Mouse (Mus musculus): Measurements from ENCODE around the gene Kctd3.
"Not testable (repeated sequence)": the region's sequence is repeated elsewhere in the genome, so short reads cannot be mapped to it uniquely, and the experiment has no call there.

Kctd3 gene

DNA sequence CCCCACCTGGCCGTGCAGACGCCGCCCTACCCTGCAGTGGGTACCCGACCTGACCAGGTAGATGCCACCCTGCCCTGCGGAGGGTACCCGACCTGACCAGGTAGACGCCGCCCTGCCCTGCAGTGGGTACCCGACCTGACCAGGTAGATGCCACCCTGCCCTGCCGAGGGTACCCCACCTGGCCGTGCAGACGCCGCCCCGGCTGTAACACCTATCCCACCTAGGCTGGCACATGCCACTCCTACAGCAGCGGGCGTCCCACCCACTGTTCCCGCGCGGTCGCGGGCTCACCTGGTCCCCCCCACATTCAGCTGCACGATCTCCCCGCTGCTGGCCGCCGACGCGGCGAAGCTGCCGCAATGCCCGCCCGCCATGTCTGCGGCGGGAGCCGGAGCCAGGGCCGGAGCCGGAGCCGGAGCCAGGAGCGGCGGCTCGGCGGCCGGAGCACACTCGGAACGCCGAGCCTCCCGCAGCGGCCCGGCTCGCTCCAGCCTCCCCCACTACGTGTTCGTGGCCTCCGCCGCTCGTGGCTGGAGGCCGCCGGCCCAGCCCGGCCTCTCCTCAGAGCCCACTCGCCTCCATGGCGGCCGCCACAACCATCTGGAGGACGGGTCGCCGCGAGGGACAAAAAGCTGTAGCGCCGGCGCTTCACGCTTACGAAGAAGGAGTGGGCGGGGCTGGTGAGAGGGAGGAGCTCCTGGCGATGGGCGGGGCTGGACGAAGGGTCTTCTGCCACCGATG lies at the start of gene Kctd3:
Kctd3 (minus strand) TSS at position 603 of the 741 bp plus-strand sequence.
- peak; percentile 39 for DNase-seq (ENCODE audit: extremely low read depth, low read depth, low spot score)

DNA sequence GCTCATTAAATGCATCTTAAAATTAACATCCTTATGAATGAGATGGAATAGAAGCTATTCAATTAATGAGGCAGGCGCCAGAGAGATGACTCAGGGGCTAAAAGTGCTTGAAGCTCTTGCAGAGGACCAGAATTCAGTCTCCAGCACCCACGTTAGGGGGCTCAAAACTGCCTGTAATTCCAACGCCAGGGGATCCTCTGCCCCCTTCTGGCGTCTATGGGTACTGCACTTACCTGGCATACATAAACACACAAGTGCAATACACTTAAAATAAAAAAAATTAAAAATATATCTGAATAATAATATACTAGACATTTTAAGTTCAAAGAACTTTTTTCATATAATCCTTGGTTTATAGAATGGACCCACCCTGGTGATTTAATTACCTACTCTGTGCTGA lies 49.8 kb upstream of the Kctd3 start:
- DNase-seq (ENCODE audit: extremely low read depth, low read depth, low spot score): no peak

DNA sequence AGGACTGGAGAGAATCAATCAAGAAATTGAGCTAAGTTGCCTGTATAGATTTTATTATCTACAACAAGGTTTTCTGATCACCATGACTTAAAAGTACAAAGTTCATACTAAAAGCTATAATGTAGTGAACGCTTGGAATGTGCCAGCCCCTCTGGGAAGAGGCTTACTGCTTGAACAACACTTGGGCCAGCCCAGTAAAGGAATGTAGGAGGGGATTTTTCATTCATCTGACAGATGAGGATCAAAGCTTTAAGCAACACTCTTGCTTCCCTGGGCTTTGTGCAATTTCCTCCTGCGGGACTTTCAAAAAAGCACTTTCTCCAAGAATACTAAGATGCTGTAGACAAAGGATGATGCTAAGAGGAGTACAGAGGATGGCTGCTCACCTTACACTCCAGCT lies 48.3 kb upstream of the Kctd3 start:
- DNase-seq (ENCODE audit: extremely low read depth, low read depth, low spot score): no peak

DNA sequence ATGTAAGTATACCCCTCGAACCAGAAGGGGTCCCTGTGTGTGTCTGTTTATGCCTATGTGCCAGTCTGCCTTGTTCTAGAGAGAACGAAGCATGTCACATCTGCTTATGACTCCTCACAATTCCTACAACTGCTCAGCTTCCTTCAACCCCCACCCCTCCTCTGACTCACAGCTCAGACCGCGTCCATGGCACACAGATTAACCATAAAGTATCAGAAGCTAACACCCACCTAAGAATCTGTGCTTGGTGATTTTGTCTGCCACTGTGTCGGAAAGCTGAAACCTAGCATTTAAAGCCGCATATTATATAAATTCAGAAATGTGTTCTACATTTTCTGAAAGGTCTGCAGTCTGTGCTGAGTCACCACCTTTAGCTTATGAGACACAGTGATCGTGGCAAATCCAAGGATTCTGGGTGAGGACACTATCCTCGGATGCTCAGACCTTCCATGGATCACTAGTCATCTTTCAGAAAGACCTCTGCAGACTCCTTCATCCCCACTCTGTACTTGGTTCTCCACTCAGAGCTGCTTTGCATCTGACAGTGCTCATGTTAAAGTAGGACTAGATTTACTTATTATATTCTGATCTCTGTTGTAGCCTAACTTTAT lies 47.4 kb upstream of the Kctd3 start:
- no peak for DNase-seq (ENCODE audit: extremely low read depth, low read depth, low spot score)

DNA sequence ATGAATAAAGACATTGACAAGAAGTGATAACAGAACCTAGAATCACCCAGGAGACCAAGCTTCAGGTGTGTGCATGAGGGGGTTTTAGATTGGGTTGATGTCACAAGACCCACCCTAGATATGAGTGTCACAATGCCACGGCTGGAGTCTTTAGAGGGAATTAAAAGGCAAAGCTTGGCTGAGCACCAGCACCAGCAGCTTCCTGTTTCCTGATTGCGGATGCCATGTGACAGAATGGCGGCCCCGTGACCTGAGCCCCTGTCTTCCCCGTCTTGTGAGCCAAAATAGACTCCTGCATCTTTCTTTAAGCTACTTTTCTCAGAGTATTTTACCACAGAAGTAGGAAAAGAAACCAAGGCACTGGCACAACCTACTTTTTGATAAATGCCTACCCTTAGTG lies 46.5 kb upstream of the Kctd3 start:
- DNase-seq (ENCODE audit: extremely low read depth, low read depth, low spot score): no peak

DNA sequence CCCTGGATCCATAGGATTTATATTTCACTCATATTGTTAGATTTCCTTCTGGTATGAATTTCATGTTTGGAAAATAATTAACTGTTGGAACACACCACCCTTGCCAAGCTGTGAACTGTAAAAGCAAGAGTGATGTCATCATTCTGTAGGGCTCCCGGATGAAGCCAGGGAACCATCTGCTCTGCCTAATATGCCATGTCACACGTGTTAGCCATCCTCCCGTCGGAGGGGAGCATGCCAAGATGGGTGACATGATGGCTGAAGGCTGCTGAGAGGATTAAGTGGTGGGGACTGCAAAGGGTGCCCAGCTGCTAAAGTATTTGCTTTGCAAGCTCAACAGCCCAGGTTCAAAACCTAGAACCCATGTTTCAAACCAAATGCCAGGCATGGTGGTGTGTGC lies 44.5 kb upstream of the Kctd3 start:
- DNase-seq (ENCODE audit: extremely low read depth, low read depth, low spot score): no peak

DNA sequence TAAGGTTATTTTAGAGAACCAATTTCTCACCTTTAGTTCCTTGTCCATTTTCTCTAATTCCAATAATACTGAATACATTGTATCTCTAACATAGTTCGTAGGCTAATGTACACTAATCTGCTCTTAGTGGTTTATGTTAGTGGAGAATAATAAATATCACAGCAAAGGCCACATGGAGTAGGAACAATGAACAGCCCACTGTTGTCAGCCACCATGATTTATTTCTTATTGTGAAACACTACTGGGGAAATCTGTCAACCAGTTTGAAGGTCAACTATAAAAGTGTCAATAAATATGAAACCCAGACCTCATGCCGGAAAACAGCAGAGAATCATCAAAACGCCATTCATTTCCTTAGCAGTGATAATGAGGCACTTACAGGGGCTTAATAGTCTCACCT lies 42.5 kb upstream of the Kctd3 start:
- no peak for DNase-seq (ENCODE audit: extremely low read depth, low read depth, low spot score)

DNA sequence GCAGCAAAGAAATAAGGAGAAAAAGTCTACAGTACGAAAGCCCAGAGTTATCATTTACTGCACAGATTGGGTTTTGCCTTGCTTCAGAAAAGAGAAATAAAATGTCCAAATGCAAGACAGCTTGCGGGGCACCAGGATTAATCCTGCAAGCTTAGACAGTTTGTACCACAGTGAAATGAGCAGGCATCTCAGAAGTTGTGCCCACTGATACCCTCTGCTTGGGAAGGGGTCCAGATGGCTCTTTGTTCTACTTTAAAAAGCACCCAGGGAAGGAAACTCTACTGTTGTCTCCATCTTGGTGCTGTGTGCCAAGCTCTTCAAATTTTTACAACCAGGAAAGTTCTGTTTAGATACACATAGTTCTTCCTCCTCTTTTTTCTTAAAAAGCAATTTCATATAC lies 40.7 kb upstream of the Kctd3 start:
- no peak for DNase-seq (ENCODE audit: extremely low read depth, low read depth, low spot score)

DNA sequence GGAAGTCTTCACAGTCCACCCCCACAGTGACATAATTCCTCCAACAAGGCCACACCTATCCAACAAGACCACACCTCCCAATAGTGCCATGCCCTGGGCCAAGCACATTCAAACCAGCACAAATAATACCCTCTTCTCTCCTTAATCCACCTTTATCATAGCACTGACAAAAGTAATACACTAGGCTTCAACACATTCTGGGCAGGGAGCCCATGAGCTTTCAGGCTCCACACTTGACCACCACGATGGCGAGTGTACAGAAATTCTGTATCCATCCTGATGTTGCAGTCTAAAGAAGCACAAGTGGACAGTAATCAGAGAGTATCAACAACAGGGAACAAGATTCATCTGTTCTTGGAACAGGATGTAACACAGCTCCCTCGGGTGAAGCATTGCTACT lies 40.3 kb upstream of the Kctd3 start:
- DNase-seq (ENCODE audit: extremely low read depth, low read depth, low spot score): no peak

DNA sequence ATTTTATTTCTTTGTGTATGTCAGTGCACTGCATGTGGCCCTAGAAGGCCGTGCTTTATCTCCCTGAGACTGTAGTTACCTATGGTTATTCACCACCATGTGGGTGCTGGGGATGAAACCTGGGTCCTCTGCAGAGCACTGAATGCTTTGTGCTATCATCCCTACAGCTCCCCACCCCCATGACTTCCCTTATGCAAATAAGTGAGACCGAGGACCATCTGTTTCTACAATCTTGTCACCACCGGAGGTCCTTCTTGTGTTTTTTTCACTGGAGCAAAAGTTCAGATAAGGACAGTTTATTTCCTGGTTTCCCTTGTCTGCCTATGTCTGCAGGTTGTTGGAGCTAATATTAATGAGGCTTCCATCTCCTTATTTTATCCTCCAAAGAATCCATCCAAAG lies 39.2 kb upstream of the Kctd3 start:
- no peak for DNase-seq (ENCODE audit: extremely low read depth, low read depth, low spot score)

DNA sequence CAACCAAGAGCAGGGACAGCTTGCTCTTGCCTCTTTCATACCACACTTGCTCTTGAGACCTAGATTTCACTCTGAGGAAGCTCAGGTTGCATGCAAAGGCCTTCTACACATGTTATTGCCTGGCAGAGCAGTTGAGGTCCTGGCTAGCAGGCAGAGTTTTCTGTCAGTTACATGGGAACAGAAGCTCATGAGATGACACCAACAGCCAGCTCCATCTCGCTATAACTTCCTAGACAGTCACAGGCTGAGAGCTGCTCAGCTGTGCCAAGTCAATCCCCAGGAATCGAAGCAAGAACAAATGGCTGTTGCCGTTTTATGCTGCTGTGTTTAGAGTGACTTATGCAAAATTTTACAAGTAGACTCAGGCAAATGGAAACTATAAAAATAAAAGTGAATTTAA lies 38.7 kb upstream of the Kctd3 start:
- no peak for DNase-seq (ENCODE audit: extremely low read depth, low read depth, low spot score)

DNA sequence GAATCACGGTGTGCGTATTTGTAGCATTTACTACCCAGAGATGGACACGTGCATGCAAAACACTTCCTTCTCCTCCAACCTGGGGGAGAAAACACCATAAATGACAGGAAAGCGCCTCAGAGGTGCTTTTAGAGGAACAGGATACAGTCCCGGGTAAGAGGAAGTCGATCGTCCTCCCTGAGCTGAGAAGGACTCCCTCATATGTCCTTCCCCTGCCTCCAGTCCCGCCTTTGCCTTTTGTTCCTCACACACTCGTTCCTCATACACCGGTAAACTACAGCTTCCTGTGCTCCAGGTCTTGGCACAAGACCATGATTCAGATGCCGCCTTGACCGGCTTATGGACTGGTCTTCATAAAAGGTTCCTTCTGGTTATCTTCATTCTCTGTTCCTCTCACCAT lies 33.6 kb upstream of the Kctd3 start:
- DNase-seq (ENCODE audit: extremely low read depth, low read depth, low spot score): no peak

DNA sequence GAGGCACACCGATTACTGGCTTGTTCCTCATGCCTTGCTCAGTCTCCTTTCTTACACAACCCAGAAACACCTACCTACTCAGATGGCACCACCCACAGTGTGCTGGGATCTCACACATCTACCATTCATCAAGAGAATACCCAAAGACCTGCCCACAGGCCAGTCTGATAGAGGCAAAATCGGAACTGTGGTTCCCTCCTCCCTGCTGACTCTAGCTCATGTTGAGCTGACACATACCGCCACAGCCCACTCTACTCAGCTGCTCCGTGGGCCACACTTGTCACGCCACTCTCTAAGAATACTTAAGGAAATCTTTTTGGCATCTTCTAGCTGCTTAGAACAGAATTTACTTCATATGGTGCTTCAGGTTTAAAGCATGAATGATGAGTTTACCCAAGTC lies 31.7 kb upstream of the Kctd3 start:
- DNase-seq (ENCODE audit: extremely low read depth, low read depth, low spot score): no peak

DNA sequence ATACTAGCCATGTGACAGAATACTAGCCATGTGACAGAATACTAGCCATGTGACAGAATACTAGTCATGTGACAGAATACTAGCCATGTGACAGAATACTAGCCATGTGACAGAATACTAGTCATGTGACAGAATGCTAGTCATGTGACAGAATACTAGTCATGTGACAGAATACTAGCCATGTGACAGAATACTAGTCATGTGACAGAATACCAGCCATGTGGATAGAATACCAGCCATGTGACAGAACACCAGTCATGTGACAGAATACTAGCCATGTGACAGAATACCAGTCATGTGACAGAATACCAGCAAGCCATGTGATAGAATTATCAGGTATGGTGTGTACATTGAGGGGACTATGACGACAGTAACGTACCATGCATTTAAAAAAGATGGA lies 25.2 kb upstream of the Kctd3 start:
- DNase-seq (ENCODE audit: extremely low read depth, low read depth, low spot score): not testable (repeated sequence)

DNA sequence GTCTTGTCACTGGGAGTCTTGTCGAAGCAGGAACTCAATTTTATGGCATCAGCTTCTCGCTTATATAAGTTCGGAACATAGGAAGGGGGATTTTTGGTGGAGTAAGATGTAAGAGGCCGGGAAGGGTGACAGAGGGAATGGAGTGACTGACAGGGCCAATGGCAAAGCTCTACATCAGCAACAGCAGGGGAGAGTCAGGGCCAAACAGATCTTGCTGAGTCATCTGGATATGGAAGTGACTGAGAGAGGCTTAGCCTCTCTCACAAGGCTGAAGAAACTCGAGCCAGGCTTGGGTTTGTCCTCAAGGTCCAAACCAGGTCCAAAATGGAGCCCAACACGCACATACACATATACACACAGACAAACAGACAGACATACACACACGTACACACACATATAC lies 23.3 kb upstream of the Kctd3 start:
- DNase-seq (ENCODE audit: extremely low read depth, low read depth, low spot score): no peak

DNA sequence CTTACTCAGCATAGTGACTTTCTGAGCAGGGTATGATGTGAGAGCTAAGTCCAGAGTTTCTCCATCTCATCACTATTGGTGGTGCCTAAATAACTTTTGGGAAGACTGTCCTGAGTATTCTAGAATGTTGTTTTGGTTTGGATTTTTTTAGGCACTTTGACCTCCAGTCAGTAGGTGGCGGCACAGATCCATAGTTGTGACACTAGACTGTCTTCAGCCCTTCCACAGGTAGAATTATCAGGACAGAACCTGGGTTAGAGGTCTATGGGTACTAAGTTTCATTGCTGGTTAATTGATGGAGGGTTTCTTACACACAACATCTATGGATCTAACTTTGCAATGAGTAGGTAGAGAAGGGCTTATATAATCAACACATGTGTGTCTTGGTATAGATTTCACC lies 20.6 kb upstream of the Kctd3 start:
- no peak for DNase-seq (ENCODE audit: extremely low read depth, low read depth, low spot score)

DNA sequence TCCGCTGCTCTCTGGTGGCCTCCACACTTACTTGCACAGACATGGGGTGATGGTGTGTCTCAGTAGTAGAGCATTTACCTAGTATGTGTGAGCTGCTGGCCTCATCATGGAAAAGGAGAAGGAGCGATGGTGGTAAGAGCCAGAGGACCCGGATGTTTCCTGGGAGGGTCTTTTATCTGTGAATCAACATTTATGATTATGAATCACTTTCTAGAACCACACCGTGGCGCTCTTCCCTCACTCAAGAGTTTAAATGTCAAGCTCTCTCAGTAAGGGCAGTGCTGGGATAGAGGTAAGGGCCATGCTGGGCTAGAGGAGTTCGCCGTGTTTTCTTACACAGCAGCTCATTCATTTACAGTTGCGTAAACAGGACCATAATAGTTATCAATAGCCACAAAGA lies 19.2 kb upstream of the Kctd3 start:
- DNase-seq (ENCODE audit: extremely low read depth, low read depth, low spot score): no peak

DNA sequence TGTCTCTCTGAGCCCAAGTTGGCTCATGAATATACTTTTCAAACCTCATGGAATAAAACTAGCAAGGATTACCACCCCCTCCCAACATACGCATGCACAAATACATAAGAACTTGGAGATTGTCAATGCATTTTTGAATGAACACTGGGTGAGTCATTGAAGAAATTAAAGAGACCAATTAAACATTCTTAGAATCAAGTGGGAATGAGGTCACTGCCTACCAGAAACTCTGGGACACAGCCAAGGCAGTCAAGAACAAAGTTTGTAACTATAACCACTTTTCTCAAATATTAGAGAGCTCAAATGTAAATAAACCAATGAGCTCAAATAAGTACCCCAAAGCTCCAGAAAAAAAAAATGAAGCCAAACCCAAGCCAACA lies 16.1 kb upstream of the Kctd3 start:
- DNase-seq (ENCODE audit: extremely low read depth, low read depth, low spot score): no peak

DNA sequence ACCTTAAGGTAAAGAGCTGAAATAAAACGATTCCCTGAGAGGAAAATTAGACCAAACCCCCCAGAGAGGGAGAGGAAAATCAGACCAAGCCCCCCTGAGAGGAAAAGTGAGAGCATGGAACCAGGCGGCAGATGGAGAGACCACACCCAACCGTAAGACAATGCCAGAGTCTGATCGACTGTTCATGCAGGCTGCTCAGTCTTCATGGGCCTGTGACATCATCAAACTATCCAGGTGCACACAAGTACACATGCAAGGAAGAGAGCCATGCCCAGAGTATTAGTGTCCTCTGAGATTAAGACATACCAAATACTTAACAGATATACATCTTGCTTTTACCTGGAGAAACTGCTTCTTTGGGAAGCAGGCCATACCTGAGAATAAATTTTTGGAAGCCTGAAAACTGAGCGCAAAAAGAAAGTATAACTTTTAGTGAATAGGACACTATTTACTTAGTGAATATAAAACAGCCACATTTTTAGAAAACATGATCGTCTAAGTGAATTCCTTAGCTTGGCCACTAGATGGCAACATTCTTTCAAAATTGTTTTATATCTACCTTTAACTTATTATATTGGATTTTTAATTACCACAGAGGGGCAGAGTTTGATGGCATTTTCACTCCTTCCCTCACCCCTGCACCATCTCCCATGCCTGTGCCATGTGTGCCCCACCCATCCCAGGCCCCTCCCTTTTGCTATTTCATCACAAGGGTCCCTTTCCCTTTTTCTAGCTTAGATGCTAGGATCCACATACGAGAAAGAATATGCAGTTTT lies 15.5 kb upstream of the Kctd3 start:
- no peak for DNase-seq (ENCODE audit: extremely low read depth, low read depth, low spot score)

DNA sequence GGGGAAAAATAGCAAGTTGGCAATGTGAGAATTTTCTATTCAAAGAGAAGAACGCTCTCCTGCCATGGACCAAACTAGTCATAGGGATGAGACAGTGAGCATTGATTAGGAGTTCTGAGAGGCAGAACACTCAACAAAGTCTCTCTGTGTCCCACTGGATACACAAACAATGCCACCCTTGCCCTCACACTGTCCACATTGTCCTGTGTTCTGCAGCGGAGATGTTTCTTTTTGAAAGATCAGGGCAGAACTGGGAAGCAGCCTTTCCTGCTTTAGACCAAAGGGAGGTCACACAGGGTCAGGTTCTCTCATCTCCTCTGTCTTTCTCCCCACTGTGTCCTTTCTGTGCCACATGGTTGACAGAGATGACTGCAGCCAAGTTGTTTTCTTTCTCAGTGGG lies 7.7 kb upstream of the Kctd3 start:
- DNase-seq (ENCODE audit: extremely low read depth, low read depth, low spot score): no peak

DNA sequence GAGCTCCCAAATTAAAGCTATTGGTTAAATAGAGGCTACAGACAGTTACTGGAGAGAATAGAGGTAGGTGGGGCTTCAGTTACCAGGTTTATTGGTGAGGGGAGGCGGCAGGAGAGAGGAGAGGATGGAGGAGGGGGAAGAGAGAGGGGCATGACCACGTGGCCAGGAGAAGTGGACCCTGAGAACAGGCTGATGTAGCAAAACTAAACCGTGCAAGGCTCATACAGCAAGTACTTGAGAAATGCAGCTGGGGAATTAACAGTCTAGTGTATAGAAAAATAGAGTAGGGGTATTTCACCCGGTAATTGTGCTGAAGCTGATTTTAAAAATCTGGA lies 5.9 kb upstream of the Kctd3 start:
- DNase-seq (ENCODE audit: extremely low read depth, low read depth, low spot score): no peak

DNA sequence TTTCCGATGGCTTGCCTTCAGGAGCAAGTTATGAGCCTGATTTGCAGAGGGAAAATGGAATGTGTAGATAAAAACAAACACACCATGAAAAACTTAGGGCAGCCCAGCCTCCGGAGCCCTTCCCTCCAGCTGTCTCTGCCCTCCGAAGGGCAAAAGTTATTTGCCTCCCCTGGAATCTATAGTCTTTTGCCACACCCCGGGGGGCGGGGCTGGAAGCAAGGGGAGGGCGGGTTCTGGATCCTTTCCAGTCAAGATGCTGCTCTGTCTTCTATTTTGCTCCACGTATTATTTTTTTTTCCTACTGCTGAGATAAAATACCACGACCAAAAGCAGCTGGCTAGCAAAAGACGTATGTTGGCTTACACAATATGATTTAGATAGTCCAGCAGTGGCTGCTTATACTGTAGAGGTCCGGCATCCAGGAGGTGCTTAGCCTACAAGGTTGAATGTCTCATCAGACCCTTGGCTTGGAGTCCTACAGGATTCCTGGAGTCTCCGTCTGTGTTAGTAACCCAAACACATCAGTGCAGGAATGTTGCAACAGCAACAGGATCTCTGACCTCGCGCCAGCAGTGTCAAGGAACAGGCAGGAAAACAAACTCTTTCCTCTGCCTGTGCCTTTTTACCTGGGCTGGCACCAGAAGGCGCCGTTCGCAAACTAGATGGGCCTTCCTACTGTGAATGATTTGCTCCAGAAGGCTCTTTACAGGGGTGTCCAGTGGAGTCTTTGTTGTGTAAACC lies 5.4 kb upstream of the Kctd3 start:
- DNase-seq (ENCODE audit: extremely low read depth, low read depth, low spot score): peak; percentile 21
